Mouse (Mus musculus): ENCODE results near the gene Ugt1a1. TPM values are rescaled to one million over a fixed set of nuclear protein-coding genes. Genes with fewer than 3 reads are reported as not detected.

Gene Ugt1a1
- not detected for polyA plus RNA-seq (2015; fragmentation: Illumina TruSeq; extraction: RNeasy Lipid Tissue Mini Kit (QIAGEN cat#74804); ENCODE audit: low read depth, low replicate concordance)

DNA sequence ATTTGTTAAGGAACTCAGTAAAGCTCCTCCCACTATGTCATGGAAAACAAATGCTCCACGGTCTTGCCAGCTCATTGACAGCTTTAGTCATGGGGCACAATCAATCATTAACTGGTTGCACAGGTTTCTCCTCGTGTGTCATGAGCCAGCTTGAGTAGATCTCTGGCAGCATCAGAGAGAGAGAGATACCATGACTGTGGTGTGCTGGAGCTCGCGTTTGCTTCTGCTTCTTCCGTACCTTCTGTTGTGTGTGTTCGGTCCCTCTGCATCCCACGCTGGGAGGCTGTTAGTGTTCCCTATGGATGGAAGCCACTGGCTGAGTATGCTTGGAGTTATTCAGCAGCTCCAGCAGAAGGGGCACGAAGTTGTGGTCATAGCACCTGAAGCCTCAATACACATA is at the start of gene Ugt1a1:
TSS of gene Ugt1a1 (plus strand) at position 148 of the 400 bp plus-strand sequence.

DNA sequence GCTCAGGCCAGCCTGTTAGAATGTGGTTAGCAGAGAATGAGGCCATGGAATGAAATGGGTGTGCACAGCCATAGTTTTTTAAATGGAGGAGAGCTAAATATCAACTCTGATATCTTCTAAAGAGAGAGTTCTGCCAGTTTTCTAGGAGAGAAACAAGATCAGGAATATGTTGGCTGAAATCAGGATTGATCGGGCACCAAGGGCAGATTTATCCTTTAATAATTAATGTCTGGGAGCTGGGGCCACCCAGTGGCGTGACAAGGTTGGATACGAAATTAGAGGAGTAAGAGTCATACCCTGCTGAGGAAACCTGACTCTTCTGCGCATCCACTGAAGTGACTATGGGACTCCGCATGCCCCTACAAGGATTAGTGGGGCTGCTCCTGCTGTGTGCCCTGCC is 46.0 kb upstream of the Ugt1a1 start, which contains the start of gene Ugt1a5:
TSS of gene Ugt1a5 (plus strand) at position 302 of the 400 bp plus-strand sequence.

GRCm38 (mm10) chr1:88200456-88200855 is 11.3 kb upstream of the Ugt1a1 start, which contains the start of gene Ugt1a2:
Gene Ugt1a2, plus strand, starts transcription at chr1:88200601.

GRCm38 (mm10) chr1:88205294-88205922 is 6.4 kb upstream of the Ugt1a1 start, which contains the start of gene Dnajb3:
Gene Dnajb3, minus strand, starts transcription at chr1:88205782.

DNA sequence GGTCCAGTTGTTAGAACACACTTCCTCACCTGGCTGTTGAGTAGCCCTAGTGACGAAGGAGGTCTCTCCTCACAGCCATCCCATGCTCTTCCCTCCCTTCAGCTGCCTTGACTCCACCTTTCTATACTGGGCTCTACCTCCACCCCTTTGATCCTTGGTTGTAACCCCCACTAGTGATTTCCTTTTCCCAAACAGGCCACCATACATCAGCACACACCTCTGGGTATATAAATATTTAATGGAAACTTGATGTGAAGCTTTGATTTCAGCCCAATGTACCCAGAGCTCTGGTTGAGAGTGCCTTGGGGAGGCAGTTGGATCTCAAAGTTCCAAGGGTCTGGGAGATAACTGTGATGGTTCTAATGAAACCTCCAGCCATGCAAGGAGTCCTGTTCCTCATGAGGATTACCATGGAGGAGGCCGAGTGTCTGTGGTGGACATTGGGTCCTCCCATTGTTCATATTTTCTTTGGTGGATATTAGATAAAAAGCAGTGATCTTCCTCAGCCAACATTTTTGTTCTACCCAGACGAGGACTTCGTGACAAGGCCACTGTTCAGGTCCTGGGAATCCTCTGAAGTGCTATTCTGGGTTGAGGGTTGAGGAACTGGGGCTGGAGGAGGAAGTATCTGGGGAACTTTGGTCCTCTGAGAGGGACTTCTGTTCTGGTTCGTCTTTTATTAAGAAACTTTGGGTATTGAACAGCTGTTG is 15.1 kb downstream of the Ugt1a1 start, which contains the start of gene Mroh2a:
TSS of gene Mroh2a (plus strand) at position 317 of the 710 bp plus-strand sequence.

Other genes starting within 250 kb of the Ugt1a1 start
- gene Usp40, start 203.4 kb upstream of the Ugt1a1 start, polyA plus RNA-seq (2015; fragmentation: Illumina TruSeq; extraction: RNeasy Lipid Tissue Mini Kit (QIAGEN cat#74804); ENCODE audit: low read depth, low replicate concordance), result 11.7 TPM
- gene Ugt1a10, start 156.6 kb upstream of the Ugt1a1 start, polyA plus RNA-seq (2015; fragmentation: Illumina TruSeq; extraction: RNeasy Lipid Tissue Mini Kit (QIAGEN cat#74804); ENCODE audit: low read depth, low replicate concordance), result not detected
- gene Ugt1a9, start 141.2 kb upstream of the Ugt1a1 start, polyA plus RNA-seq (2015; fragmentation: Illumina TruSeq; extraction: RNeasy Lipid Tissue Mini Kit (QIAGEN cat#74804); ENCODE audit: low read depth, low replicate concordance), result not detected
- not detected for gene Ugt1a8, start 124.1 kb upstream of the Ugt1a1 start, polyA plus RNA-seq (2015; fragmentation: Illumina TruSeq; extraction: RNeasy Lipid Tissue Mini Kit (QIAGEN cat#74804); ENCODE audit: low read depth, low replicate concordance)
- gene Ugt1a7c, start 116.9 kb upstream of the Ugt1a1 start, polyA plus RNA-seq (2015; fragmentation: Illumina TruSeq; extraction: RNeasy Lipid Tissue Mini Kit (QIAGEN cat#74804); ENCODE audit: low read depth, low replicate concordance), result 1.1 TPM
- gene Ugt1a6b, start 108.7 kb upstream of the Ugt1a1 start, polyA plus RNA-seq (2015; fragmentation: Illumina TruSeq; extraction: RNeasy Lipid Tissue Mini Kit (QIAGEN cat#74804); ENCODE audit: low read depth, low replicate concordance), result not detected
- 3.1 TPM for gene Ugt1a6a, start 77.2 kb upstream of the Ugt1a1 start, polyA plus RNA-seq (2015; fragmentation: Illumina TruSeq; extraction: RNeasy Lipid Tissue Mini Kit (QIAGEN cat#74804); ENCODE audit: low read depth, low replicate concordance)
- gene Ugt1a5, start 45.9 kb upstream of the Ugt1a1 start, polyA plus RNA-seq (2015; fragmentation: Illumina TruSeq; extraction: RNeasy Lipid Tissue Mini Kit (QIAGEN cat#74804); ENCODE audit: low read depth, low replicate concordance), result not detected
- gene Ugt1a2, start 11.4 kb upstream of the Ugt1a1 start, polyA plus RNA-seq (2015; fragmentation: Illumina TruSeq; extraction: RNeasy Lipid Tissue Mini Kit (QIAGEN cat#74804); ENCODE audit: low read depth, low replicate concordance), result not detected
- gene Dnajb3, start 6.2 kb upstream of the Ugt1a1 start, polyA plus RNA-seq (2015; fragmentation: Illumina TruSeq; extraction: RNeasy Lipid Tissue Mini Kit (QIAGEN cat#74804); ENCODE audit: low read depth, low replicate concordance), result 2.6 TPM
- gene Mroh2a, start 15.0 kb downstream of the Ugt1a1 start, polyA plus RNA-seq (2015; fragmentation: Illumina TruSeq; extraction: RNeasy Lipid Tissue Mini Kit (QIAGEN cat#74804); ENCODE audit: low read depth, low replicate concordance), result 0.28 TPM
- gene Hjurp, start 65.7 kb downstream of the Ugt1a1 start, polyA plus RNA-seq (2015; fragmentation: Illumina TruSeq; extraction: RNeasy Lipid Tissue Mini Kit (QIAGEN cat#74804); ENCODE audit: low read depth, low replicate concordance), result 48.2 TPM
- gene Trpm8, start 65.7 kb downstream of the Ugt1a1 start, polyA plus RNA-seq (2015; fragmentation: Illumina TruSeq; extraction: RNeasy Lipid Tissue Mini Kit (QIAGEN cat#74804); ENCODE audit: low read depth, low replicate concordance), result 0.12 TPM
- 1.0 TPM for gene Spp2, start 195.0 kb downstream of the Ugt1a1 start, polyA plus RNA-seq (2015; fragmentation: Illumina TruSeq; extraction: RNeasy Lipid Tissue Mini Kit (QIAGEN cat#74804); ENCODE audit: low read depth, low replicate concordance)

Measured in brain, adult 10 weeks (tissue).